Mouse (Mus musculus) liver, postnatal 0 days (tissue): ENCODE results near the gene Ahsg.

ENCODE experiments used
- CTCF ChIP-seq: sonication (generic); IDR thresholded peaks from 2 replicates; pipeline ENCODE4 v1.5.1; 2016; ENCODE audit warnings: antibody characterized with exemption, low read depth
- EP300 ChIP-seq: IDR thresholded peaks from 2 replicates; pipeline ENCODE4 v1.6.1; 2016; ENCODE audit warnings: antibody characterized with exemption, low read depth, mild to moderate bottlenecking

GRCm38 (mm10) chr16:22911986-22912385, 20.9 kb downstream of the Ahsg start:
- TF ChIP-seq EP300 (no peak), CTCF (no peak)
